8 mouse cellular contexts compared by ENCODE assay signal in the genomic region with DNA sequence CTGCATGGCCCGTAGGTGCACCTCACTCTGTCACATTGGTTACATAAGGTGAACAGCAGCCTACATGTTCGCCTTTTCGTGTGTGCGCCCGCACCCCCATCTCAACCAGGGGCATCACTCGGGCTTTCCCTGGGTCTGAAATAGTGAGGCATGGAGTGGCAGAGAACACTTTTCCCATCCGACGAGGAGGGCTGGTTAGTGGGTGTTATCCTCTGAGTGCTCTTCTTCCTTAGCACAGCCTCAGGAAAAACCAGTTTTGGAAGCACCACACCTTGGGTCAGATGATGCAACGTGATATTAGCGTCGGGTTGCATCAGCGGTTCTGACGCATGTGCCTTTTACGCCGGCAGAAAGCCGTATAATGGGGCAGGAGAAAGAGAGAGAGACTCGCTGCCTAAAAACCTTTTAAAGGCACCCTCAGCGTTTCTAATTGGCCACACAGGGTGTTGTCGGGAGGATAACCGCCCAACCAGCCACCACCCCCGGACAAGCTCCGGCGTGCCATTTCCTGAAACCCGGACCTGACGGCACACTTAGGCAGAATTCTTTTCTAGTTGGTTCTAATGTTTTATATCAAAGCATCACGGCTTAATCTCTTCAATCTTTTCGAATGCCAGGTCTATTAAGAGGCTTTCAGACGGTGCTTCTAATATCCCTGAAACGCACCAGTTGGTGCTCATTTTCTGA. TPM values are rescaled to one million over a fixed set of nuclear protein-coding genes. Genes with fewer than 3 reads are reported as not detected.
DNase-seq lines count a peak whose midpoint lies in the region; ATAC-seq and TF ChIP-seq lines count a peak whose summit lies in the region.

No protein-coding gene starts in this region.

- peak overlapping the region; percentile 98 for H3K27ac ChIP-seq in gastrocnemius, adult 2 months
- no peak overlapping the region; the same call in 1 of the 2 replicates for H3K27ac ChIP-seq in hindbrain, embryonic 16.5 days (ENCODE audit: low read depth, low read length)
- H3K27ac ChIP-seq in left cerebral cortex, adult 2 months = peak overlapping the region; percentile 94

- peak; percentile 74 for DNase-seq in gastrocnemius, adult 18-20 months (ENCODE audit: low spot score)
- no peak for DNase-seq in gastrocnemius, postnatal 4 days (ENCODE audit: low spot score in 2 of 2)
- peak; percentile 62 to 69 for DNase-seq in cerebellum, postnatal 36 days
- peak; percentile 84 for DNase-seq in gastrocnemius, adult 2 months
- DNase-seq in left cerebral cortex, adult 2 months (ENCODE audit: extremely low spot score in 1 of 2, low spot score in 2 of 2) = peak; percentile 58 to 68
- peak; percentile 88 for DNase-seq in skeletal muscle tissue, adult 2 months (ENCODE audit: low read depth, low spot score)

- 6% methylated on average over 29 of the region's 29 CpGs for WGBS in hindbrain, embryonic 16.5 days

- H3K9me3 ChIP-seq in hindbrain, embryonic 16.5 days (ENCODE audit: control insufficient read depth, low read length) = no peaks in the 10 kb centered on the region

- no peak for ATAC-seq in hindbrain, embryonic 16.5 days
- peak; percentile 66 for ATAC-seq in megakaryocyte, adult 5-6 weeks (ENCODE audit: poor library complexity, severe bottlenecking)

- peaks cover 32% of the 10 kb centered on the region for H3K4me1 ChIP-seq in hindbrain, embryonic 16.5 days (ENCODE audit: control insufficient read depth, insufficient read depth, low read depth, low read length)

- peak overlapping the region; percentile 65 for H3K9ac ChIP-seq in hindbrain, embryonic 16.5 days (ENCODE audit: low read depth, low read length)

- TF ChIP-seq CTCF in gastrocnemius, adult 2 months (IDR thresholded peaks at IDR 0.05) = no peak
- no peak for TF ChIP-seq CTCF in left cerebral cortex, adult 2 months (IDR thresholded peaks at IDR 0.05)

- H3K36me3 ChIP-seq in hindbrain, embryonic 16.5 days (ENCODE audit: control insufficient read depth, insufficient read depth, low read length) = no peaks in the 10 kb centered on the region

- intact Hi-C loops in gastrocnemius, adult 2 months (cut with DNase I) = loop anchor here (2.0 kb wide), 1 partner anchor 15 kb away; no protein-coding TSS in a partner anchor
- intact Hi-C loops in left cerebral cortex, adult 2 months (cut with DNase I) = loop anchor here (1.0 kb wide), 1 partner anchor 19 kb away; no protein-coding TSS in a partner anchor

- peak overlapping the region; percentile 56 for H3K4me2 ChIP-seq in hindbrain, embryonic 16.5 days (ENCODE audit: low read length)

- peak overlapping the region; percentile 91 for H3K4me3 ChIP-seq in gastrocnemius, adult 2 months
- peak overlapping the region; percentile 37 for H3K4me3 ChIP-seq in hindbrain, embryonic 16.5 days (ENCODE audit: low read length)
- H3K4me3 ChIP-seq in left cerebral cortex, adult 2 months = peak overlapping the region; percentile 43

- peaks cover 11% of the 10 kb centered on the region for H3K27me3 ChIP-seq in hindbrain, embryonic 16.5 days (replicated peaks; ENCODE audit: control insufficient read depth, insufficient read depth, low read length)

RNA-seq across cellular contexts. Expression of a gene that starts 0.8 kb away (rescaled TPM):
- total RNA-seq in gastrocnemius, adult 18-20 months (2021) = 1 to 10 TPM; 7.2 to 8.9 TPM
- 10 to 100 TPM; 43.3 to 44.1 TPM for total RNA-seq in gastrocnemius, postnatal 4 days (2021)
- 1 to 10 TPM; 5.9 to 8.8 TPM for total RNA-seq in gastrocnemius, adult 2 months (2021)
- polyA plus RNA-seq in hindbrain, embryonic 16.5 days (2015; fragmentation: Nextera tagmentation; extraction: Ambion mirVana) = 7.7 and 9.5 TPM in 2 replicates
- total RNA-seq in left cerebral cortex, adult 2 months (2021) = 10 to 100 TPM; 87.4 to 91.7 TPM
- 30.3 and 37.4 TPM in 2 replicates for total RNA-seq in megakaryocyte, adult 5-6 weeks (2015)
- 50.8 and 57.3 TPM in 2 replicates for total RNA-seq in megakaryocyte, adult 5-6 weeks (2017)

RNA-seq across cellular contexts. Expression of a gene that starts 33.8 kb away (rescaled TPM):
- 10 to 100 TPM; 53.2 to 68.6 TPM for total RNA-seq in gastrocnemius, adult 18-20 months (2021)
- 10 to 100 TPM; 53.6 to 54.6 TPM for total RNA-seq in gastrocnemius, postnatal 4 days (2021)
- 10 to 100 TPM; 50.9 to 66.3 TPM for total RNA-seq in gastrocnemius, adult 2 months (2021)
- polyA plus RNA-seq in hindbrain, embryonic 16.5 days (2015; fragmentation: Nextera tagmentation; extraction: Ambion mirVana) = 20.7 and 24.5 TPM in 2 replicates
- 10 to 100 TPM; 63.2 to 71.5 TPM for total RNA-seq in left cerebral cortex, adult 2 months (2021)
- 22.8 and 25.3 TPM in 2 replicates for total RNA-seq in megakaryocyte, adult 5-6 weeks (2015)
- total RNA-seq in megakaryocyte, adult 5-6 weeks (2017) = 72.2 and 83.3 TPM in 2 replicates

RNA-seq across cellular contexts. Expression of a gene that starts 42.9 kb away (rescaled TPM):
- total RNA-seq in gastrocnemius, adult 18-20 months (2021) = not detected
- total RNA-seq in gastrocnemius, postnatal 4 days (2021) = under 1 TPM in 1 of 2 experiments, not detected in 1; 0.10 TPM
- total RNA-seq in gastrocnemius, adult 2 months (2021) = not detected
- polyA plus RNA-seq in hindbrain, embryonic 16.5 days (2015; fragmentation: Nextera tagmentation; extraction: Ambion mirVana) = 0.06 TPM in 1 of 2 replicates, not detected in the other
- not detected for total RNA-seq in left cerebral cortex, adult 2 months (2021)
- total RNA-seq in megakaryocyte, adult 5-6 weeks (2015) = not detected in 2 replicates
- not detected in 2 replicates for total RNA-seq in megakaryocyte, adult 5-6 weeks (2017)

Comparison
In these comparisons a context has a peak if more than half of its experiments do, and no peak if none do; other contexts are left out.
1. DNase-seq: peak in gastrocnemius, adult 18-20 months (single experiment), cerebellum, postnatal 36 days (2 of 2), gastrocnemius, adult 2 months (single experiment), left cerebral cortex, adult 2 months (2 of 2) and skeletal muscle tissue, adult 2 months (single experiment); none in gastrocnemius, postnatal 4 days (0 of 2).
2. H3K4me3 ChIP-seq: peak in every context shown above with its lines; median percentile 91 in gastrocnemius, adult 2 months; 43 in left cerebral cortex, adult 2 months; 37 in hindbrain, embryonic 16.5 days.